Mouse (Mus musculus) liver, adult 2 months (tissue): ENCODE measurements around the gene Gm10320.

Experiments
- CTCF ChIP-seq: fragments of 200-500 bp; IDR thresholded peaks from 2 replicates; pipeline ENCODE4 v1.5.1; 2011; ENCODE audit warnings: low read depth, low read length, control low read depth
- POLR2A ChIP-seq: fragments of 200-500 bp; IDR thresholded peaks from 2 replicates; pipeline ENCODE4 v1.6.1; 2011; ENCODE audit warnings: low read length, control low read depth; ENCODE audit not compliant: insufficient read depth; ENCODE audit errors: extremely low read depth

GRCm38 (mm10) chr13:98496917-98497870 lies 5.4 kb upstream of the Gm10320 start:
- peak; percentile 44 for TF ChIP-seq CTCF
- TF ChIP-seq POLR2A, result no peak
